Mouse (Mus musculus) activated CD4-positive, CD25-positive, alpha-beta regulatory T cell, adult 4 months (primary cell): ENCODE measurements at regions not wholly inside any gene's neighbourhood (a gene's known extent, or its start where the extent isn't known, plus 50 kb on each side); places are given as distances from the start of the nearest gene placed in this dataset.
A peak's percentile ranks its signal among the peaks of the same experiment; 100 is the strongest.

ENCODE experiments used
- ATAC-seq: one replicate; pipeline ENCODE4 v1.8.0; 2017

- ATAC-seq = peak; percentile 65
Observed at GRCm38 (mm10) chrX:166718075-166718474, 132.6 kb upstream of the Egfl6 start.

- ATAC-seq = no peak
Observed at GRCm38 (mm10) chrX:166709306-166709705, 123.8 kb upstream of the Egfl6 start.

GRCm38 (mm10) chrX:166708106-166708505 lies 122.6 kb upstream of the Egfl6 start:
- no peak for ATAC-seq

- no peak for ATAC-seq
Observed at GRCm38 (mm10) chrX:166707029-166707428, 121.5 kb upstream of the Egfl6 start.

- no peak for ATAC-seq
Observed at GRCm38 (mm10) chrX:166704311-166704710, 118.8 kb upstream of the Egfl6 start.

GRCm38 (mm10) chrX:166694219-166694618 lies 108.7 kb upstream of the Egfl6 start:
- no peak for ATAC-seq

- ATAC-seq = peak; percentile 52
Observed at GRCm38 (mm10) chrX:166688779-166689178, 103.3 kb upstream of the Egfl6 start.

- no peak for ATAC-seq
Observed at GRCm38 (mm10) chrX:166673404-166673803, 87.9 kb upstream of the Egfl6 start.

- no peak for ATAC-seq
Observed at GRCm38 (mm10) chrX:166672617-166673016, 87.1 kb upstream of the Egfl6 start.

- ATAC-seq = no peak
Observed at GRCm38 (mm10) chrX:166671853-166672252, 86.3 kb upstream of the Egfl6 start.

- no peak for ATAC-seq
Observed at GRCm38 (mm10) chrX:166666304-166666703, 80.8 kb upstream of the Egfl6 start.

- ATAC-seq = peak; percentile 38
Observed at GRCm38 (mm10) chrX:166661808-166662207, 76.3 kb upstream of the Egfl6 start.

GRCm38 (mm10) chrX:166661043-166661718 lies 75.7 kb upstream of the Egfl6 start:
- ATAC-seq = peak; percentile 86

- no peak for ATAC-seq
Observed at GRCm38 (mm10) chrX:166660715-166661042, 75.2 kb upstream of the Egfl6 start.

GRCm38 (mm10) chrX:166652400-166652799 lies 66.9 kb upstream of the Egfl6 start:
- peak; percentile 57 for ATAC-seq

- peak; percentile 85 for ATAC-seq
Observed at GRCm38 (mm10) chrX:166645713-166646112, 60.2 kb upstream of the Egfl6 start.

GRCm38 (mm10) chrX:166641256-166641655 lies 55.7 kb upstream of the Egfl6 start:
- ATAC-seq = no peak

GRCm38 (mm10) chrX:166640258-166640657 lies 54.7 kb upstream of the Egfl6 start:
- ATAC-seq = no peak
